Mouse (Mus musculus) embryonic facial prominence, embryonic 10.5 days (tissue): Measurements from ENCODE around the gene Vmn2r10. TPM values are rescaled to one million over a fixed set of nuclear protein-coding genes. Genes with fewer than 3 reads are reported as not detected.
"Not testable (repeated sequence)": the region's sequence is repeated elsewhere in the genome, so short reads cannot be mapped to it uniquely, and the experiment has no call there.

ENCODE experiments used
- DNase-seq: peaks from one replicate; pipeline ENCODE4 v3.0.0-alpha.2; 2017; ENCODE audit warnings: low spot score
- H3K27ac ChIP-seq: fragments of 300-500 bp; sonication (generic); replicated peaks from 2 replicates; pipeline ENCODE4 v1.5.1; 2016; ENCODE audit warnings: mild to moderate bottlenecking
- H3K27me3 ChIP-seq: fragments of 300-500 bp; sonication (generic); replicated peaks from 2 replicates; pipeline ENCODE4 v1.6.1; 2016; ENCODE audit warnings: low read depth, mild to moderate bottlenecking; ENCODE audit not compliant: poor library complexity, severe bottlenecking
- H3K36me3 ChIP-seq: fragments of 300-500 bp; sonication (generic); replicated peaks from 2 replicates; pipeline ENCODE4 v1.6.1; 2016; ENCODE audit warnings: mild to moderate bottlenecking, moderate library complexity
- H3K4me1 ChIP-seq: fragments of 300-500 bp; sonication (generic); 2 replicates; pipeline ENCODE4 v1.6.1; 2016
- H3K4me3 ChIP-seq: fragments of 300-500 bp; sonication (generic); 2 replicates; pipeline ENCODE4 v1.5.1; 2016; ENCODE audit warnings: mild to moderate bottlenecking, moderate library complexity
- H3K9me3 ChIP-seq: fragments of 300-500 bp; sonication (generic); 2 replicates; pipeline ENCODE4 v1.6.1; 2016; ENCODE audit warnings: mild to moderate bottlenecking
- WGBS: fragments of 180-500 bp; shearing (Covaris S2); methylation state at CpG from one replicate; pipeline ENCODE4 v1.1.7; 2016; 5-methylcytosine and 5-hydroxymethylcytosine counted together
- polyA plus RNA-seq: library from polyadenylated mRNA; unstranded; fragments of >200 nt; fragmentation: Nextera tagmentation; extraction: Ambion mirVana; gene quantifications from 2 replicates; pipeline ENCODE4 v1.2.1, GENCODE M21; 2016

The Vmn2r10 gene
- polyA plus RNA-seq, result not detected in 2 replicates

- H3K36me3 ChIP-seq, result not testable (repeated sequence)
- H3K9me3 ChIP-seq, result peaks cover 17% of the 10 kb centered on the region; the same call in 1 of the 2 replicates
Observed at GRCm38 (mm10) chr5:109006427-109006826, at the start of gene Vmn2r10. TSS of gene Vmn2r10 (minus strand) at chr5:109006527.

GRCm38 (mm10) chr5:109055286-109055685, 49.0 kb upstream of the Vmn2r10 start:
- no peaks in the 10 kb centered on the region for H3K36me3 ChIP-seq
- WGBS, result 80% methylated on average over 1 of the region's 1 CpGs

More at GRCm38 (mm10) chr5:109006427-109006826, at the start of gene Vmn2r10:
- H3K27ac ChIP-seq, H3K4me3 ChIP-seq, H3K4me1 ChIP-seq, H3K27me3 ChIP-seq, DNase-seq: not testable (repeated sequence)

GRCm38 (mm10) chr5:109032591-109032990, 26.3 kb upstream of the Vmn2r10 start:
- Histone ChIP-seq H3K9me3 (peaks cover 14% of the 10 kb centered on the region; the same call in 1 of the 2 replicates), H3K27me3 (no peaks in the 10 kb centered on the region), H3K4me1 (no peaks in the 10 kb centered on the region), H3K4me3 (no peak overlapping the region), H3K36me3 (no peaks in the 10 kb centered on the region), H3K27ac (no peak overlapping the region)
- no peak for DNase-seq

More at GRCm38 (mm10) chr5:109055286-109055685, 49.0 kb upstream of the Vmn2r10 start:
- Histone ChIP-seq H3K4me3 (no peak overlapping the region), H3K27ac (no peak overlapping the region), H3K27me3 (no peaks in the 10 kb centered on the region), H3K9me3 (peaks cover 19% of the 10 kb centered on the region; the same call in 1 of the 2 replicates), H3K4me1 (no peaks in the 10 kb centered on the region)
- no peak for DNase-seq

DNA sequence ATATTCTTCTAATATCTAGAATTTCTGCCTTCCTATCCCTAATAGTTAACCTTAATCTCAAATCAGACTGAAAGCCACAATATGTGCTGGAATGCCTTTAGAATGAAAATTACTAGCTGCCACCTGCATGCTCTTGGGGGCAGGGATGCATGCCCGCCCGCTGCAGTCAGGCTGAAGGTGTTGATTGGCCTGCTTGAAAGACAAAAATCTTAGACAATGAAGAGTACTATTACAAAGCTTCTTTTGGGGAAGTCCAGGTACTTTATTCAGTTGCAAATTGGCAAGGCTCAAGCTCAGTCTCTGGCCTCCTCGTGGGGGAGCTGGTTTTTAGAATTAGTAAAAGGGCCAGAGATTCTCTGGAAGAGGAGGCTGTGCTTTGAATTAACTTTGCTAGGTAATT, 17.4 kb downstream of the Vmn2r10 start:
- WGBS, result 76% methylated on average over 3 of the region's 3 CpGs
- Histone ChIP-seq H3K4me1 (no peaks in the 10 kb centered on the region), H3K27ac (no peak overlapping the region), H3K27me3 (no peaks in the 10 kb centered on the region), H3K36me3 (no peaks in the 10 kb centered on the region), H3K9me3 (peaks cover 53% of the 10 kb centered on the region), H3K4me3 (no peak overlapping the region)
- DNase-seq, result no peak

Other genes starting within 250 kb of the Vmn2r10 start
- 0.92 TPM in 1 of 2 replicates, not detected in the other for gene Rnf212, start 231.5 kb downstream of the Vmn2r10 start, polyA plus RNA-seq
- gene Tmed11, start 211.2 kb downstream of the Vmn2r10 start, polyA plus RNA-seq, result not detected in 2 replicates
- not detected in 2 replicates for gene Vmn2r8, start 197.7 kb downstream of the Vmn2r10 start, polyA plus RNA-seq
- gene Vmn2r9, start 153.9 kb downstream of the Vmn2r10 start, polyA plus RNA-seq, result not detected in 2 replicates
- not detected in 2 replicates for gene Vmn2r11, start 53.0 kb upstream of the Vmn2r10 start, polyA plus RNA-seq
- not detected in 2 replicates for gene Vmn2r12, start 91.4 kb upstream of the Vmn2r10 start, polyA plus RNA-seq
- gene Vmn2r13, start 185.7 kb upstream of the Vmn2r10 start, polyA plus RNA-seq, result not detected in 2 replicates
- gene Vmn2r14, start 218.2 kb upstream of the Vmn2r10 start, polyA plus RNA-seq, result not detected in 2 replicates